8 mouse cellular contexts compared by ENCODE assay signal in genomic region chr10:128548947-128549681, GRCm38 (mm10). TPM values are rescaled to one million over a fixed set of nuclear protein-coding genes. Genes with fewer than 3 reads are reported as not detected.
A peak's percentile ranks its signal among the peaks of the same experiment; 100 is the strongest.
DNase-seq lines count a peak whose midpoint lies in the region; ATAC-seq and TF ChIP-seq lines count a peak whose summit lies in the region.

Gene Rpl41, minus strand, starts transcription at chr10:128549305.

- peaks cover 18% of the 10 kb centered on the region for H3K79me2 ChIP-seq in CH12.LX (replicated peaks; ENCODE audit: control insufficient read depth, extremely low read depth, insufficient read depth, poor library complexity, severe bottlenecking)

- peak within 1 kb of the TSS; percentile 69 for H3K27ac ChIP-seq in CH12.LX (ENCODE audit: insufficient read depth, low read depth)
- peak within 1 kb of the TSS; percentile 96 for H3K27ac ChIP-seq in forebrain, embryonic 11.5 days (ENCODE audit: low read depth, low read length)
- peak within 1 kb of the TSS; percentile 97 for H3K27ac ChIP-seq in heart, embryonic 16.5 days (ENCODE audit: low read length)
- H3K27ac ChIP-seq in liver, embryonic 16.5 days (ENCODE audit: low read length), result peak within 1 kb of the TSS; percentile 83
- peak within 1 kb of the TSS; percentile 97 for H3K27ac ChIP-seq in neural tube, embryonic 13.5 days (replicated peaks)
- peak within 1 kb of the TSS; percentile 96 for H3K27ac ChIP-seq in testis, adult 2 months (ENCODE audit: control insufficient read depth, insufficient read depth, low read depth, low read length)

- peak within 1 kb of the TSS; percentile 99 for H3K9ac ChIP-seq in CH12.LX (ENCODE audit: insufficient read depth, low read depth)
- peak within 1 kb of the TSS; percentile 94 for H3K9ac ChIP-seq in forebrain, embryonic 11.5 days (ENCODE audit: low read length)
- H3K9ac ChIP-seq in heart, embryonic 16.5 days (ENCODE audit: low read length), result peak within 1 kb of the TSS; percentile 95
- H3K9ac ChIP-seq in liver, embryonic 16.5 days (ENCODE audit: low read depth, low read length), result peak within 1 kb of the TSS; percentile 76
- H3K9ac ChIP-seq in neural tube, embryonic 13.5 days, result peak within 1 kb of the TSS; percentile 97

- no peaks in the 10 kb centered on the region for H3K27me3 ChIP-seq in CH12.LX (replicated peaks)
- no peaks in the 10 kb centered on the region for H3K27me3 ChIP-seq in forebrain, embryonic 11.5 days (ENCODE audit: control insufficient read depth, insufficient read depth, low read length)
- no peaks in the 10 kb centered on the region for H3K27me3 ChIP-seq in heart, embryonic 16.5 days (ENCODE audit: control insufficient read depth, insufficient read depth, low read length)
- no peaks in the 10 kb centered on the region for H3K27me3 ChIP-seq in liver, embryonic 16.5 days (ENCODE audit: control insufficient read depth, insufficient read depth, low read depth, low read length)
- no peaks in the 10 kb centered on the region for H3K27me3 ChIP-seq in neural tube, embryonic 13.5 days
- no peaks in the 10 kb centered on the region for H3K27me3 ChIP-seq in testis, adult 2 months (ENCODE audit: control insufficient read depth, insufficient read depth, low read length)

- H3K9me3 ChIP-seq in CH12.LX (replicated peaks; ENCODE audit: low read length), result no peaks in the 10 kb centered on the region
- H3K9me3 ChIP-seq in forebrain, embryonic 11.5 days (ENCODE audit: control insufficient read depth, low read length), result no peaks in the 10 kb centered on the region
- H3K9me3 ChIP-seq in heart, embryonic 16.5 days (replicated peaks; ENCODE audit: control insufficient read depth, low read length), result no peaks in the 10 kb centered on the region
- H3K9me3 ChIP-seq in liver, embryonic 16.5 days (replicated peaks; ENCODE audit: control insufficient read depth, low read length), result no peaks in the 10 kb centered on the region
- H3K9me3 ChIP-seq in neural tube, embryonic 13.5 days, result no peaks in the 10 kb centered on the region

- H3K4me2 ChIP-seq in CH12.LX (ENCODE audit: insufficient read depth, low read depth, poor library complexity, severe bottlenecking), result 0 out of 2 replicates have a peak within 1 kb of the TSS, but pooled peaks have one; percentile 21
- peak within 1 kb of the TSS; percentile 65 for H3K4me2 ChIP-seq in forebrain, embryonic 11.5 days (ENCODE audit: low read depth, low read length, severe bottlenecking)
- H3K4me2 ChIP-seq in heart, embryonic 16.5 days (ENCODE audit: low read depth, low read length), result peak within 1 kb of the TSS; percentile 89
- peak within 1 kb of the TSS; percentile 86 for H3K4me2 ChIP-seq in liver, embryonic 16.5 days (ENCODE audit: low read depth, low read length)
- H3K4me2 ChIP-seq in neural tube, embryonic 13.5 days, result peak within 1 kb of the TSS; percentile 86

- peaks cover 12 to 25% of the 10 kb centered on the region in 2 experiments for H3K4me1 ChIP-seq in CH12.LX (ENCODE audit: control insufficient read depth in 1 of 2, insufficient read depth in 2 of 2)
- H3K4me1 ChIP-seq in forebrain, embryonic 11.5 days (replicated peaks; ENCODE audit: control insufficient read depth, insufficient read depth, low read length), result no peaks in the 10 kb centered on the region; the same call in 1 of the 2 replicates
- peaks cover 11% of the 10 kb centered on the region for H3K4me1 ChIP-seq in heart, embryonic 16.5 days (ENCODE audit: control insufficient read depth, insufficient read depth, low read length)
- peaks cover 12% of the 10 kb centered on the region for H3K4me1 ChIP-seq in liver, embryonic 16.5 days (ENCODE audit: control insufficient read depth, low read depth, low read length)
- peaks cover 18% of the 10 kb centered on the region for H3K4me1 ChIP-seq in neural tube, embryonic 13.5 days (replicated peaks)
- no peaks in the 10 kb centered on the region for H3K4me1 ChIP-seq in testis, adult 2 months (ENCODE audit: control insufficient read depth, insufficient read depth, low read length)

- peak; percentile 98 for DNase-seq in CH12.LX (ENCODE audit: extremely low read depth)
- DNase-seq in c-Kit-positive CD71-positive TER-119-negative erythroid progenitor cells, embryonic 14.5 days (ENCODE audit: low read depth), result peak; percentile 92
- DNase-seq in forebrain, embryonic 11.5 days (ENCODE audit: low spot score), result peak; percentile 95
- DNase-seq in kidney, postnatal 4 days, result peak; percentile 92 to 95

- H3K36me3 ChIP-seq in CH12.LX (replicated peaks in 1 of 2; ENCODE audit: control insufficient read depth in 1 of 2, insufficient read depth in 1 of 2, low read length in 1 of 2), result peaks cover 18 to 22% of the 10 kb centered on the region in 2 experiments
- peaks cover 3% of the 10 kb centered on the region; the same call in 1 of the 2 replicates for H3K36me3 ChIP-seq in forebrain, embryonic 11.5 days (ENCODE audit: control insufficient read depth, insufficient read depth, low read length)
- peaks cover 15% of the 10 kb centered on the region for H3K36me3 ChIP-seq in heart, embryonic 16.5 days (ENCODE audit: control insufficient read depth, insufficient read depth)
- H3K36me3 ChIP-seq in liver, embryonic 16.5 days (ENCODE audit: control insufficient read depth, insufficient read depth), result peaks cover 15% of the 10 kb centered on the region
- H3K36me3 ChIP-seq in neural tube, embryonic 13.5 days, result peaks cover 18% of the 10 kb centered on the region
- H3K36me3 ChIP-seq in testis, adult 2 months (ENCODE audit: control insufficient read depth, insufficient read depth, low read length), result peaks cover 7% of the 10 kb centered on the region

- peak within 1 kb of the TSS; percentile 72 to 79 (median 77) for H3K4me3 ChIP-seq in CH12.LX (replicated peaks in 1 of 3; ENCODE audit: low read depth in 2 of 3, low read length in 2 of 3, poor library complexity in 1 of 3)
- H3K4me3 ChIP-seq in forebrain, embryonic 11.5 days (ENCODE audit: low read depth, low read length), result peak within 1 kb of the TSS; percentile 81
- H3K4me3 ChIP-seq in heart, embryonic 16.5 days (ENCODE audit: low read length), result peak within 1 kb of the TSS; percentile 91
- H3K4me3 ChIP-seq in liver, embryonic 16.5 days (ENCODE audit: low read depth, low read length), result peak within 1 kb of the TSS; percentile 75
- peak within 1 kb of the TSS; percentile 82 for H3K4me3 ChIP-seq in neural tube, embryonic 13.5 days
- H3K4me3 ChIP-seq in testis, adult 2 months (ENCODE audit: control insufficient read depth, low read depth, low read length), result peak within 1 kb of the TSS; percentile 91

- TF ChIP-seq RAD21 in CH12.LX (IDR thresholded peaks at IDR 0.05; ENCODE audit: low read depth, low read length), result no peak

- WGBS in forebrain, embryonic 11.5 days, result under 1% methylated on average over 31 of the region's 31 CpGs
- under 1% methylated on average over 31 of the region's 31 CpGs for WGBS in heart, embryonic 16.5 days
- 0% methylated on average over 31 of the region's 31 CpGs for WGBS in liver, embryonic 16.5 days (ENCODE audit: insufficient replicate concordance)
- WGBS in neural tube, embryonic 13.5 days, result under 1% methylated on average over 31 of the region's 31 CpGs

- peak; percentile 100 for TF ChIP-seq POLR2A in CH12.LX (IDR thresholded peaks at IDR 0.05; ENCODE audit: low read depth, low read length)
- peak; percentile 100 for TF ChIP-seq POLR2A in testis, adult 2 months (IDR thresholded peaks at IDR 0.05; ENCODE audit: control insufficient read depth, low read depth, low read length)

- no peak for TF ChIP-seq CTCF in CH12.LX (conservative IDR thresholded peaks at IDR 0.05 in 1 of 2, IDR thresholded peaks at IDR 0.05 in 1 of 2; ENCODE audit: low read depth in 2 of 2, low read length in 2 of 2)
- TF ChIP-seq CTCF in testis, adult 2 months (IDR thresholded peaks at IDR 0.05; ENCODE audit: control insufficient read depth, insufficient read depth, insufficient replicate concordance, low read depth, low read length), result no peak

- in situ Hi-C loops in CH12.LX (cut with MboI; ENCODE audit: low pct_ligation_motif_present, low pct_unique_long_range_greater_than_20kb, low sequenced_read_pairs), result no loop called here

- TF ChIP-seq EP300 in CH12.LX (IDR thresholded peaks at IDR 0.05; ENCODE audit: low read length), result no peak

- dilution Hi-C loops in CH12.LX (cut with MboI; ENCODE audit: extremely low pct_ligation_motif_present, extremely low pct_unique_long_range_greater_than_20kb, low sequenced_read_pairs), result no loop called here

- peak; percentile 89 for ATAC-seq in forebrain, embryonic 11.5 days (replicated peaks; ENCODE audit: low FRiP score)
- ATAC-seq in heart, embryonic 16.5 days (replicated peaks; ENCODE audit: extremely low read depth, insufficient read depth, low FRiP score), result peak; percentile 90
- ATAC-seq in liver, embryonic 16.5 days (ENCODE audit: low read depth), result peak; percentile 84
- ATAC-seq in neural tube, embryonic 13.5 days (ENCODE audit: low read depth), result peak; percentile 84

TF ChIP-seq in CH12.LX, 34 proteins besides CTCF, POLR2A, EP300 and RAD21 (continues in another document):
- TF ChIP-seq MXI1 (IDR thresholded peaks at IDR 0.05; ENCODE audit: low read depth, low read length) (peak; percentile 93), E2F4 (IDR thresholded peaks at IDR 0.05; ENCODE audit: insufficient replicate concordance, low read depth, low read length) (peak; percentile 98), MEF2A (IDR thresholded peaks at IDR 0.05; ENCODE audit: borderline replicate concordance, low read depth, low read length) (peak; percentile 96), MYC (IDR thresholded peaks at IDR 0.05; ENCODE audit: low read depth, low read length) (peak; percentile 98), MAX (IDR thresholded peaks at IDR 0.05; ENCODE audit: low read length) (peak; percentile 87), NRF1 (IDR thresholded peaks at IDR 0.05; ENCODE audit: low read depth, low read length) (no peak; the same call in 1 of the 2 replicates), HCFC1 (IDR thresholded peaks at IDR 0.05; ENCODE audit: low read depth, low read length) (peak; percentile 97), KAT2A (IDR thresholded peaks at IDR 0.05; ENCODE audit: insufficient replicate concordance, low read length) (peak; percentile 85), CHD2 (IDR thresholded peaks at IDR 0.05; ENCODE audit: low read length) (no peak), IRF4 (IDR thresholded peaks at IDR 0.05; ENCODE audit: low read depth, low read length) (peak; percentile 74), NELFE (IDR thresholded peaks at IDR 0.05; ENCODE audit: low read depth, low read length) (peak; percentile 100), MAFK (IDR thresholded peaks at IDR 0.05; ENCODE audit: insufficient replicate concordance, low read length) (no peak)

RNA-seq across cellular contexts. Expression of gene Rpl41, which starts in this region (rescaled TPM):
- total RNA-seq in CH12.LX (2012; rRNA removed) (7,686 and 8,549 TPM in 2 replicates), CH12.LX (2014; rRNA removed) (2,395 and 2,709 TPM in 2 replicates)
- 6,293 and 8,065 TPM in 2 replicates for polyA plus RNA-seq in CH12.LX (2012; ENCODE audit: insufficient read length, low read depth)
- polyA plus RNA-seq in forebrain, embryonic 11.5 days (2014; fragmentation: Nextera tagmentation; extraction: Ambion mirVana), result 3,049 and 3,079 TPM in 2 replicates
- polyA plus RNA-seq in heart, embryonic 16.5 days (2015; fragmentation: Nextera tagmentation; extraction: Ambion mirVana), result 1,776 and 2,205 TPM in 2 replicates
- polyA plus RNA-seq in liver, embryonic 16.5 days (2015; fragmentation: Nextera tagmentation; extraction: Ambion mirVana), result 2,106 and 2,245 TPM in 2 replicates
- polyA plus RNA-seq in neural tube, embryonic 13.5 days (2015; fragmentation: Nextera tagmentation; extraction: Ambion mirVana), result 2,522 and 2,730 TPM in 2 replicates
- 1,504 and 1,952 TPM in 2 replicates for polyA plus RNA-seq in testis, adult 2 months (2012; rRNA removed)

Comparison
In these comparisons a context has a peak if more than half of its experiments do, and no peak if none do; other contexts are left out.
1. Peak in every context shown above with its lines: DNase-seq, ATAC-seq, H3K4me3 ChIP-seq and H3K27ac ChIP-seq.
2. H3K4me2 ChIP-seq: peak in every context shown above with its lines; median percentile 89 in heart, embryonic 16.5 days; 86 in liver, embryonic 16.5 days; 86 in neural tube, embryonic 13.5 days; 65 in forebrain, embryonic 11.5 days; 21 in CH12.LX.